Mouse (Mus musculus) kidney, postnatal 10 days (tissue): ENCODE data around the gene Hoxd11.

ENCODE experiments used
- DNase-seq: peaks from one replicate; pipeline ENCODE4 v3.0.0; 2021; ENCODE audit warnings: mixed read lengths

Gene Hoxd11

GRCm38 (mm10) chr2:74682796-74683195 is 3.4 kb downstream of the Hoxd11 start:
- DNase-seq: peak; percentile 48

DNA sequence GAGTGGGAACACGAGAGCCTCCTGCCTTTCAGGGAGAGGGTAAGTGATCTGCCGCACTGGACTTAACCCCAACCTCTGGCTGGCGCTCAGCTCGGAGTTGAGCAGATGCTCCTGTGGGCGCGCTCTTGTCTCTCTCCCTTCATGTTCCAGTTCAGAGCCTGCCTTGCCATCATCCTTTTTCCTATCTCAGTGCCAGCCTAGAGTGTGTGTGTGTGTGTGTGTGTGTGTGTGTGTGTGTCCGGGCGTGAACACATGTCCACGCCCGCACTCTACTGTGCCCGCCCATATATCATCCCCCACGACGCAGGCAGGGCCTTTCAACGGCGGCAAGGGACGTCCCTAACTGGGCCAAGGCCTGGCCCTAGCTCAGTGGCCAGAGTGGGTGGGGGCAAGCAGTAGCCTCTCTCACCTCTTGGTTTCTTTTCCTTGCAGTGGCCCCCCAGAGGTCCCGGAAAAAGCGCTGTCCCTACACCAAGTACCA is 4.2 kb downstream of the Hoxd11 start:
- DNase-seq: peak; percentile 72

DNA sequence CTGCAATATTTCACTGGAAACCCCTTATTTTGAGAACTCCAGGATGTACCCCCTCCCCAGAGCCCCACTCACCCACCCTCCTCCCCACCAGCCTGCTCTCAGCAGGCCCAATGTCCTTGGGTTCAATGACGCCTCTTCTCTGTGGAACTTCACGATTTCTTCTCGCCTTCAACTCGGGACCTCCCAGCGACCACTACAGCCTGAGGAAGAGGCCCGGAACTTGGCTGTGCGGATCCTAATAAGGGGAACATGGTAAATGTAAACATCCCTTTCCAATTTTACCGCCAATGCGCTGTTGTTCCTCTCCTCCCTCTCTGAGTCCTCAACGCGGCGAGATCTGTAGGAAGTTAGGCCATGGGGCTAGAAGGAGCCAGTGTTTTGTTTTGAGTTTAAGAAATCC is 4.7 kb downstream of the Hoxd11 start:
- DNase-seq: no peak

- DNase-seq: no peak
Observed at GRCm38 (mm10) chr2:74685059-74685603, 5.8 kb downstream of the Hoxd11 start.

GRCm38 (mm10) chr2:74686301-74686987 is 7.1 kb downstream of the Hoxd11 start:
- DNase-seq: peak; percentile 91

DNA sequence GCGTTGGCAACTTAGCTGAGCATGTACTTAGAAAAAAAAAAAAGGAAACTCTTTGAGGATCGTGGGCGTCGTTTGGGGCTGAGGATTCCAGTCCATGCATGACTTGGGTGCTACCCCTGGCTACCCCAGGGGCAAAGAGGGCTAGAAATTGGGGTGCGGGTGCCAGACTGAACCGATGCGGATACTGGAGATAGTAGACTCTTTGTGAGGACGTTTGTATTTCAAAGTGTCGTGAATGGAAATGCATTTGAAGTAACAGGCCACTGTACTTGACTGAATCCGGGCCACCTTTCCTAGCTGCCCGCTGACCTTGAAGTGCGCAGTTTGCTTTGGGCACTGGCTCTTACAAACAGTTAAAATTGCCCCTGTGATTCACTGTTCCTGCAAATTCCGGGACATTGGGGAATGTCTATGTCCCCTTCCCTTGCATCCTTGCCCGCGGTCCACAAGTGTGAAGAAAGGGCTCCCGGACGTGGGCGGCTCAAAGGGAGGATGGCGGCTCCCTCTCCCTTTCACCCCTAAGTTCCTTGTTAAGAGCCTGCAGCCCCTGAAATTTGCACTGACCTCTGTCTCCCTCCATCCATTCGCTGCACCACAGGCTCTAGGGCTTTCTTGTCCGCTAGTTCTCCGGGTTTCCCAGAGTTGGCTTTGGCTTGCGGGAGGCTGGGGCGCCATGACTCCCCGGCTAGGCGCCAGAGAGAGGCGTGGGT is 7.8 kb downstream of the Hoxd11 start:
- peak; percentile 27 for DNase-seq

DNA sequence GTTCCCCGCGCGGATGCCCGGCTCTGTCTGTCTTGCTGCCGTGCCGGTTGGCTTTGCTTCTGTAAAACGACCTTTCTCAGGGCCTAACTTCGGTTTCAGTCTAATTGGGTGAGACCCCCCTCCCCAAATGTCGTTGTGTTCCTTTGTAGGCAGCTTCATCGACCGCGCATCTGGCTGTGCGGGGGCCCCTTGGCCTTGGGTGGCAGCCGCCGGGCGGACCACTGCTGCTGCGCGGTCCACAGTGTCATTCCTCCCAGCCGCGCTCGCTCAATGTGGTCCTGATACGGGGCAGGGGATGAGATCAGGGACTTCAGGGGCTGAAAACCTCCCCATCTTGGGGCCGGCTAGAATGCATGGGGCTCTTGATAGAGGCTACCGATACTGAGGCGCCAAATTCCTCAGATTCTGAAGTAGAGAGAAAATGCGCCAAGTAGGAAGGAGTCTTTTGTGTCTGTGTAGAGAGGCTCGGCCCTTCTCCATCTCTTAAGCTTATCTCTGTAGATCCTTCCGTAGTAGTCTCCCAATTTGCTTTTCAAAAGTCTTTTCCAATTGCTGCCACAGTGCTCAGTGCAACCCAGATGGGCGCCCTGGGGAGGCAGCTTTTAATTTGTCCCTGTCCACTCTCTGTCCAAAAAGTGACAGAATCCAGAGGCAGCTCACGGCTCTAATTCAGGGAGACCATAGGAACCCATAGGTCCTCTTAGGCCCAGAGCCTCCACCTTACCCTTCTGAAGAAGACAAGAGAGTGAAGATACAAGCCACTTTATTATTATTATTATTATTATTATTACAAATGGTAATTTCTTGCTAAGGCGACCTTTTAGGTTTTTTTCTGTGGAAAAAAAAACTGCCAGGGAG is 8.6 kb downstream of the Hoxd11 start:
- peak; percentile 62 for DNase-seq

- DNase-seq: peak; percentile 46
Observed at GRCm38 (mm10) chr2:74688795-74689573, 9.6 kb downstream of the Hoxd11 start.

DNA sequence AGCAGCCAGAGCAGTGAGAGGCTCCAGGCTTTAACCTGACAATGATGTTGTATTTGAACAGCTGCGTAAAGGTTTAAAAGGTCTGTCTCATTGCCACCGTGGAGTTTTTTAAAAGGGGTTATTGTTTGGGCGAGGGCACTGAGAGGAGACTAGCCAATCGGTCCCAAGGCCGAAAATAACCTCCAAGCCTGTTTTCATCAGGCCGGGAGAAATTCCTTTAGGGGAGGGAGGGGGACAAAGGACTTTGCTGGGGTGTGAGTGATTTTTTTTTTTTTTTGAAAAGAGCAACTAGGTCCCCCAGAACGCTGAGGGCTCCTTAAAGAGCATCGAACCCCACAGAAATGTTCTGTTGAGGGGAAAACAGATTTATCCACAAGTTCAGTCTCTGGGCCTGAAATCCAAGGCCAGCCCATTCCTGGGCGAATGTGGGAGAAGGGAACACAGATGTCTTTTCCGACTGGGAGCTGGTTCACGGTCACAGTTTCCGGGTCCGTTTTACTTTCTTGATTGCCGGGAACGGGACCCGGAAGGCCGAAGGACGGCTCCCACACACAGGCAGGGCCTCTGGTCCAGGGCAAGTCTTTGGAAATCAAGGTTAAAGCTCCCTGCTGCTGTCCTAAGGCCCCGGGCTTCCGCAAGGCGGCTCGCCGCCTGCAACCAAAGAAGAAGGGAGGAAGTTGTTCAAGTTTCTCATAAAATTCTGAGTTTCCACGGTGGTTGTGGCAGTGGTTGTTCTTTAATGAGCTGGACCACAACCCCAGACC is 10.4 kb downstream of the Hoxd11 start:
- peak; percentile 59 for DNase-seq

- no peak for DNase-seq
Observed at GRCm38 (mm10) chr2:74690338-74690716, 11.0 kb downstream of the Hoxd11 start.

- peak; percentile 95 for DNase-seq
Observed at GRCm38 (mm10) chr2:74691022-74691951, 11.9 kb downstream of the Hoxd11 start, which contains the start of gene Hoxd10. Hoxd10 (plus strand) TSS chr2:74691924.

- DNase-seq: peak; percentile 50
Observed at GRCm38 (mm10) chr2:74691995-74692807, 12.8 kb downstream of the Hoxd11 start.

- no peak for DNase-seq
Observed at GRCm38 (mm10) chr2:74692808-74693431, 13.6 kb downstream of the Hoxd11 start.

GRCm38 (mm10) chr2:74693432-74693827 is 14.1 kb downstream of the Hoxd11 start:
- DNase-seq: no peak

GRCm38 (mm10) chr2:74694066-74694465 is 14.7 kb downstream of the Hoxd11 start:
- DNase-seq: peak; percentile 84

- DNase-seq: no peak
Observed at GRCm38 (mm10) chr2:74695383-74695782, 16.0 kb downstream of the Hoxd11 start.

DNA sequence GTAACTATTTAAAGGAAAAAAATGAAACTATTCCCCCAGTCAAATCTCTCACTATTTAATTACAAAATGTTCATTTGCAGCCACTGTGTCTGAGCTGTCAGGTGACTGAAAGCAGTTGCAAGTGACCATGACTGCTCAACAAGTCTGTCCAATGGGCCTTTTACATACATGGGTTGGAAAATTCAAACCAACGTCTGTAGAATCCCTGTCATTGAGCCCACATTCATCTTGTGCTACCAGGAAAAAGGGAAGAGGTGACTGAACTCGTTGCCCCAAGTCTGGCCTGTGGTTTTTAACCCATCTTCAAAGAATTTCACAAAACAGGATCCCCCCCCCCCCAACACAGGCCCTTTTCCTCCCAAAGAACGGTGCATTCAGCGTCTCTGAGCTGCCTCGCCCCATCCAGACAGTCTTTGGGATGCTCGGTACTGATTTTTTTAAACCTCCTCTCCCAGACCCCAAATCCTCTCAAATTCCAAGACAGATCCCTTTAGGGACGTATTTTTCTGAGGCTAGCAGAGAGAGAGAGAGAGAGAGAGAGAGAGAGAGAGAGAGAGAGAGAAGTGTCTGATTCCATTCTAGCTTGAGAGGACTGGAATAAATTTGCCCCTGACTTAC is 16.6 kb downstream of the Hoxd11 start:
- DNase-seq: no peak
